Mouse (Mus musculus): ENCODE measurements around the gene Ces1c.

The Ces1c gene

DNA sequence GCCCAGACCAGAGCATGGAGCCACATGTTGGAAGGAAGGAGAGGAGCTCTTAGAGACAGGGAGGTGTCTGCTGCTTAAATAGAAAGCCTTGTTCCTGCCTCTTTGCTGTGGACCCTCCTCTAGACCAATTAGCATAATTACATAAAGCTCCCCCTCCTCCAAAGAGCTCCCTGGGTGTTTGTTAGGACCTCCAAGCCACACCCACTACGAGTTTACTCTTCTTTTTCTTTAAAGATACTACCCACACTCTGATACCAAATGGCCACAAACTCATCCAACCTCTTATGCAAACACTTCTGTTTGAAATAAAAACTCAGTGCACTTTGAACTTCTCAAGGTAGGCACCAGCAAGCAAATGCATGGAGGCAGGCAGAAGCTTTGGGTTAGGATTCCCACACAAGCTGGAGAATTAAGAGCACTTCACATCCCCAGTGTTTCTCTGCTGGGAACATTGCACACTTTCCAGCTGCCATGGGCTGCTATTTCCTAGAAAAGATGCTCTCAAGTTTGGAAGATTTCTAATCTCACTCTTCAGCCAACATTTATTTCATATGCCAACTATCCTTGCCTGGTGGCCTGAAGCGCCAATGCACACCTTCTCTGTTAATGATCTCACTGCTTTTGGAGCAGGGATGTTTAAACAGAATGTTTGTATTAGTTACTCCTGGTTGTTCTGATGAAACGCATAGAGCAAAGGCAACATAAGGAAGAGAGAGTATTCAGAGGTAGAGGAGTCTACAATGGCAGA is at the start of gene Ces1c:
Gene Ces1c, minus strand, starts transcription at position 51 of the 748 bp plus-strand sequence.
- in situ Hi-C loops (cut with MboI; ENCODE audit: low pct_unique_long_range_greater_than_20kb in 1 of 2, low sequenced_read_pairs in 2 of 2, unreplicated experiment in 1 of 2) = no loop called here

DNA sequence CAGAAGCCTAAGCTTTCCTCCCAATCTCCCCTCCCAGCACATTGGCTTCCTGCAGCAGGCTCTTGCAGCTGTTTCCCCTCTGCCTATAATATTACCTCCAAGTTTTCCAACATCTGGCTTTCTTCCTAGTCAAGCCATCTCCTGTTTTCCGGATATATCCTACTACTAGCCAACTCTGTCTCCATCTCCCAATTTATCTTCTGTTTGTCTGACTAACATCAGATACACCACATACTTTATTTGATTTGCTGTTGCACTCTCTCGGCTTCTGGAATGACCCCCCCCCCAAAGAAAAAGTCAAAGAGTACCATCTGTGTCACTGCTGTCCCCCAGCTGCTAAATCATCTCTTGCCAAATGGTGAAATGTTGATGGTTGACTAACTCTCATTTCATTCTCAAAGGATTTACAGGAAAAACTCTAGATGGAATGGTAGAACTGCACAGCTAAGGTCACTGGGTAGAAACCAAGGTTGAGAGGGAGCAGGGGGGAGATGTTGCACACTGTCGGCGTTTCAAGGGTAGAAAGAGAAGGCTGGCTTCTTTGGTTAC is 49.6 kb upstream of the Ces1c start:
- in situ Hi-C loops (cut with MboI; ENCODE audit: low pct_unique_long_range_greater_than_20kb in 1 of 2, low sequenced_read_pairs in 2 of 2, unreplicated experiment in 1 of 2) = no loop called here

DNA sequence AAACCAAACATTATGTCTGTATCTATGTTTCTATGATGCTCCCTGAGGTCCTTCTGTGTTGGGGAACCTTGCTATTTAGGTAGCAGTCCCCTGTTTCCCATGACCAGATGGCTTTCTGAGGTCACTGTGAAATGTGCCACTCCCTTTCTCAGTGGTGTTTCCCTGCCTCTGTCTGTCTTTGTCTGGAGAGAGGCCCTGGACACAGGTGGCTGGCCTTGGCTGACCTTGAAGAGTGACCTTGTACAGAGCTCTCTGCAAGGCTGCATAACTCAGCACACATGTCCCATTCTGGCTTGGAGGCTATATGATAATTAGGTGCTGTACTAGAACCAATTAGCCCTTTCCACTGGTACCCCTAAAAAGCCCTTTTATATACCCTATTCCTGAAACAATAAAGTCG is 45.5 kb upstream of the Ces1c start:
- in situ Hi-C loops (cut with MboI; ENCODE audit: low pct_unique_long_range_greater_than_20kb in 1 of 2, low sequenced_read_pairs in 2 of 2, unreplicated experiment in 1 of 2) = no loop called here

DNA sequence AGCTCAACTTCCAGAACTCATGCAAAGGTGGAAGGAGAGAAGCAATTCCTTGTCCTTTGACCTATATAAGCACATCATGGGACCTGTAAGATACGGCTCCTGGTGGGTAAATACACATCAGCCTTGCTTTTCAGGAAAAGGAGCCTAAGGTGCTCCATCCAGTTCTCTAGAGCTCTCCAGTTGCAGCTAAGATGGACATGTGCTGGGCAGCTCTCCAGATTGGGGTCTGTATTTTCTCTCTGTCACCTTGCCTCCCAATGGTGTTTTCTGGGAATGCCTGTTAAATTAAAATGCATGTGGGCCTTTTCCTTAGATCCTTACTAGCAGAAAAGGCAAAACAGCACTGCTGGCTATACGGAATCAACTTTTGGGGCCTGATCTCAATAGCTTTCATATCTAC is 43.5 kb upstream of the Ces1c start:
- in situ Hi-C loops (cut with MboI; ENCODE audit: low pct_unique_long_range_greater_than_20kb in 1 of 2, low sequenced_read_pairs in 2 of 2, unreplicated experiment in 1 of 2) = no loop called here

DNA sequence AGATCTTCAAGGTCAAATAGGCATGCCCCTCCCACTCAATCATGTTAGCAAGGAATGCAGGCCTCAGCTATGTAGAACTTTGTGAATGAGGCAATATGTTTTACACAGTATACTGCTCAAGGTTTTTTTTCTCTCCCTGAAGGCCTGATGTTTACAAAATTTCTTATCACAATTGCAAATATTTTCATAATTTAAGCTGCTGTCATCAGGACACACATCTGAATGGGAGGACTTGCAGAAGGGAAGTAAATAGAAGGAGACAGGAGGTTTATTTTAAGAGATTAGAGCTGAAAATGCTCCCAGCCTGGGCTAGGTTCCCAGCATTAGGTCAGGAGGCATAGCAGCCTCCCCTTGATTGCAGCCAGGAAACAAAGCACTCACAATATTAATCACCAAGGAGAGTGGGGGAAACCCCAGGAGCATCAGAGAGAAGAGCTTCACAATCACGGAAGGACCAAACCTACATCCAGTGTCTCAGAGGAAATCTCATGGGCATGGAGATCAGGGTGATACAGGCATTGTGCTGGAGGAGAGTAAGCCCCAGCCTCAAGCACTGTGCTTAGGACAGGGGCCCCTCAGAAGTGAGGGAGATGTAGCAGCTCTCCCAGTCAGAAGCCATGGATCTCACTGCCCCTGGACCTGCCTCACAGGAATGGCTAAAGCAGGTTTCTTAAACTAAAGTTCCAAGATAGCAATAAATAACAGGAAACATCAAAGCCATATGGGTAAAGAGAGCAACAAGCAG is 40.9 kb upstream of the Ces1c start:
- in situ Hi-C loops (cut with MboI; ENCODE audit: low pct_unique_long_range_greater_than_20kb in 1 of 2, low sequenced_read_pairs in 2 of 2, unreplicated experiment in 1 of 2) = no loop called here

DNA sequence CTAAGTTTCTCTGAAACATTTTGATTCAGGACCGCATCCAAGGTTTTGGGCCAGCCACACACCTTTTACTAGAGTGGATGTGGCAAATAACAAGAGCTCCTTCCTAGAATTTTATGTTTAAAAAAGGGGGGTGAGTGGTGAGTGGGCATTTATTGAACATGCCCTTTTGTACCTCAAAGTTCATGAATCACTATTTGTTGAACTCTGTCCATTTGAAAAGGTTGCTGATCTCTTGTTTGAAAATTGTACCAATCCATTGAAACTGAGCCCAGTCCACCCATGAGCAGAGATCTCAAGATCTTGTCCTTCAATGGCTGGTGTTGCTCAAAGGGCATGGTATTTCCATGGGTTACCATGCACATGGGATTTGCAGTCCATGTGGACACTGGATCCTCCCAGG is 32.3 kb upstream of the Ces1c start:
- in situ Hi-C loops (cut with MboI; ENCODE audit: low pct_unique_long_range_greater_than_20kb in 1 of 2, low sequenced_read_pairs in 2 of 2, unreplicated experiment in 1 of 2) = no loop called here

DNA sequence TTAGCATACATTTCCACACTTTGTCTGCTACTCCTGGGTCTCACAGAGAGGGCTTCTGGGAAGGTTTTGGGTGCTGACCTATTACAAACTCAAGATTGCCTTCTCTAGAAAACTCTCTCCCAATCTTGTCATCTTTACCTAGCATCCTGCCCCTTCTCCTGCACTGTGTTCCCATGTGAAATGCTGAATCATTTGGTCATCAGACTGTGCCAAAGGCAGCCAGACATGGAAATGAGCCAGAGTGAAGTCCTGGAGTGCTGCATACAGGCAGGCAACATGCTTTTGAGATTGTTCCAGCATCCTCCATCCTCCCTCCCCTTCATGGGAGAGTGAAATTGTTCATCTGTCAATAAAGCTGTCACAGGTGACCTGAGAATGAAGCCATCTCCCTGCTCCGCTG is 20.3 kb upstream of the Ces1c start:
- in situ Hi-C loops (cut with MboI; ENCODE audit: low pct_unique_long_range_greater_than_20kb in 1 of 2, low sequenced_read_pairs in 2 of 2, unreplicated experiment in 1 of 2) = no loop called here

DNA sequence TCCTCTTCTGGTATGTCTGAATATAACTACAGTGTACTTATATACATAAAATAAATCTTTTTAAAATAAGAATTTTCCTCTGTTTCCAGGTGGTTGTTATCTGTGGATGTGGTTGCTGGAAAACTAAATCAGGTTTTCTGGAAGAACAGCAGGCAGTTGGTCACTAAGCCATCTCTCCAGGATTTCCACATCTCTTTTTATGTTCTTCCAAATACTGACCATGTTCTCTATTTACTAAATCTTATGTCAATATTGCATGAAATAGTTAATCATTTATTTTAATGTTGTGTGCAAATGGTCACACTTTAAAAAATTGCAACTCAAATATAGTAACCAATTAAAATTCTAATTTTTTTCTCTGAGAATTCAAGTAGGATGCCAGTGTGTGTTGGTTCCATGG is 16.2 kb upstream of the Ces1c start:
- in situ Hi-C loops (cut with MboI; ENCODE audit: low pct_unique_long_range_greater_than_20kb in 1 of 2, low sequenced_read_pairs in 2 of 2, unreplicated experiment in 1 of 2) = no loop called here

DNA sequence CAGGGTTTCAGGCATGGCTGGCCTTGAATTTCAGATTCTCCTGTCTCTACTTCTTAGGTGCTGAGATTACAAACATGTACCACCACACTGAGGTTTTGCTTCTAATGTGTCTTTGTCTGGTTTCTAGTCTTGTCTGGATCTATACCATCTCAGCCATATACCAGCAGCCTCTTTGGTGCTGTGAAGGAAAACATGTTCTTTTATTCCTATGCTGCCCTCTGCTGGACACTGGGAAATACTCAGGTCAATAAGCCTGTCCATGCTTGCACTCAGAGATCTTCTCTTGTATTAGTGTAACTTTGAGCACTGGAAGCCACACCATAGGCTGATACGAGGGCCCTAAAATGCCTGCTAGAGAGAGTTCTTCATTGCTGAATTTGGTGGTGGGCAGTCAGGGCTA is 9.6 kb upstream of the Ces1c start:
- in situ Hi-C loops (cut with MboI; ENCODE audit: low pct_unique_long_range_greater_than_20kb in 1 of 2, low sequenced_read_pairs in 2 of 2, unreplicated experiment in 1 of 2) = no loop called here

DNA sequence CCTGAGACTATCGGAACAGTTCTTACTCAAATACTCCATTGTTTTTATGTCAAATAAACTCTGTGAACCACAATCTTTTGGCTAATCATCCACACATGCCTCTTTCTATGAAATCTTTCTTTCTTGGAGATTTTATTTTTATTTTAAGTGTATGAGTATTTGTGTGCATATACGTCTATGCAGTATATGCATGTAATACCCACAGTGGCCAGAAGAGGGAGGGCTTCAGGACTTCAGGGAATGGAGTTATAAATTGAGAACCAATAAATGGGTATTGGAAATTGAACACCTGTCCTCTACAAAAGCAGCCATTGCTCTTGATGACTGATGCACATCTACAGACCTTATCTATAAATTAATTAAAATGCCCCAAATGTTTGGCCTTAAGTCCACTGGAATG is 1.1 kb upstream of the Ces1c start:
- in situ Hi-C loops (cut with MboI; ENCODE audit: low pct_unique_long_range_greater_than_20kb in 1 of 2, low sequenced_read_pairs in 2 of 2, unreplicated experiment in 1 of 2) = no loop called here

DNA sequence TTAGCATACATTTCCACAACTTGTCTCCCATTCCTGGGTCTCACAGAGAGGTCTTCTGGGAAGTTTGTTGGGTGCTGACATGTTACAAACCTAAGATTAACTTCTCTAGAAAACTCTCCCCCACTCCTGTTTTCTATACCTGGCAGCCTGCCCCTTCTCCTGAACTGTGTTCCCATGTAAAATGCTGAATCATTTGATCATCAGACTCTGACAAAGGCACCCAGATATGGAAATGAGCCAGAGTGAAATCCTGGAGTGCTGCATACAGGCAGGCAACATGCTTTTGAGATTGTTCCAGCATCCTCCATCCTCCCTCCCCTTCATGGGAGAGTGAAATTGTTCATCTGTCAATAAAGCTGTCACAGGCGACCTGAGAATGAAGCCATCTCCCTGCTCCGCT is 4.6 kb downstream of the Ces1c start:
- in situ Hi-C loops (cut with MboI; ENCODE audit: low pct_unique_long_range_greater_than_20kb in 1 of 2, low sequenced_read_pairs in 2 of 2, unreplicated experiment in 1 of 2) = no loop called here

DNA sequence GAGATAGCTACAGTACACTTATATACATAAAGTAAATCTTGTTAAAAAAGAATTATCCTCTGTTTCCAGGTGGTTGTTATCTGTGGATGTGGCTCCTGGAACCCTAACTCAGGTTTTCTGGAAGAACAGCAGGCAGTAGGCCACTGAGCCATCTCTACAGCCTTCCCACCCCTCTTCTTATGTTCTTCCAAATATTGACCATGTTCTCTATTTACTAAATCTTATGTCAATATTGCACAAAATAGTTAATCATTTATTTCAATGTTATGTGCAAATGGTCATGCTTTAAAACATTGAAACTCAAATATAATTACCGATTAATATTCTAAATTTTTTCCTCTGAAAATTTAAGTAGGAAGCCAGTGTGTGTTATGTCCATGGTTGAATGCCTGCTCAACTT is 9.1 kb downstream of the Ces1c start:
- in situ Hi-C loops (cut with MboI; ENCODE audit: low pct_unique_long_range_greater_than_20kb in 1 of 2, low sequenced_read_pairs in 2 of 2, unreplicated experiment in 1 of 2) = no loop called here

DNA sequence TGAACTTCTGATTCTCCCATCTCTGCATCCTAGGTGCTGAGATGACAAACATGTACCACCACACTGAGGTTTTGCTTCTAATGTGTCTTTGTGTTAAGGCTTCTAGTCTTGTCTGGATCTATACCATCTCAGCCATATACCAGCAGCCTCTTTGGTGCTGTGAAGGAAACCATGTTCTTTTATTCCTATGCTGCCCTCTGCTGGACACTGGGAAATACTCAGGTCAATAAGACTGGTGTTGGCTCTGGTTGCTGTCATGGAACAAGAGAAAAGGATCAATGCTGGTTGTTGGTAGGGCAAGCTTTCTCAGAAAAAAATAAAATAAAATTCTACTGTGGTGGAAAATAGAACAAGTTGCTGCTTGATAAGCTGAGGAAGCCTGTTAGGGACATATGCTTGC is 35.7 kb downstream of the Ces1c start:
- in situ Hi-C loops (cut with MboI; ENCODE audit: low pct_unique_long_range_greater_than_20kb in 1 of 2, low sequenced_read_pairs in 2 of 2, unreplicated experiment in 1 of 2) = loop anchor here in 1 of 2 experiments (10.0 kb wide), 1 partner anchor 81 kb away; no protein-coding TSS in a partner anchor

DNA sequence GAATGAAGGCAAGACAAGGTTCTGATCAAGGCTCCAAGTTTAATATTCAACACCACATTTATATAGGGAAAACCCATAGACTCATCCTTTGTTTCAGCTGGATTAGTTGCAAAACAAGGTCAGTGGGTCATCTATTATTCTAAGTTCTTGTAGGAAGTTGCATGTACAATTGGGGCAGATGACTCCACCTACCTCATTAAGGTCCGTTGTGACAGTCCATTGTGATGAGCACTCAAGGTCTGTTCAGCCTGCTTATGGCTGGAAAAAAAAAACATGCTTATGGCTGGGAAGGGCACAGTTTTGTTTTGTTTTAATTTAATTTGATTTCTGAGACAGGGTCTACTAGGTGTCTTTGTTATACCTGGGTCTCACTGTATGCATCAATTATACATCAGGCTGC is 39.8 kb downstream of the Ces1c start:
- in situ Hi-C loops (cut with MboI; ENCODE audit: low pct_unique_long_range_greater_than_20kb in 1 of 2, low sequenced_read_pairs in 2 of 2, unreplicated experiment in 1 of 2) = loop anchor here in 1 of 2 experiments (10.0 kb wide), 1 partner anchor 77 kb away; no protein-coding TSS in a partner anchor

DNA sequence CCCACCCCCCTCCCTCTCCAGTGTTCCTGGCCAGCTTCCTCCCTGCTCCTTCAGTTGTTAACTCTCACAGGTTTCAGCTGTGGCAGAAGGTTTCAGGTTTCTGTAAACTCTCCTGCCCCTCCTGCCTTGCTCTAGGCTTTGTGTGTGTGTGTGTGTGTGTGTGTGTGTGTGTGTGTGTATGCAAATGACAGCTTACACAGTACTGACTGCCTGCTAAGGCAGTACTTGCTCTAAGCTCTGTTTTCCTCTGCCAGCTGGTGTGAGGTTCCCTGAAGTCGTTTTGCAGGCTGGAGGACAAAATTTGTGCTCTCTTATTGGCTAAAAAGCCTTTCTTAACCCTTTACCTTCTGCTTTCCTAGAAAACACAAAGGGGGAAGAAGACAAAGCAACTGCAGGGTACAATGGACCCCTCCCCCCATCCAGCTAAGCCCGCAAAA is 42.4 kb downstream of the Ces1c start:
- in situ Hi-C loops (cut with MboI; ENCODE audit: low pct_unique_long_range_greater_than_20kb in 1 of 2, low sequenced_read_pairs in 2 of 2, unreplicated experiment in 1 of 2) = no loop called here

DNA sequence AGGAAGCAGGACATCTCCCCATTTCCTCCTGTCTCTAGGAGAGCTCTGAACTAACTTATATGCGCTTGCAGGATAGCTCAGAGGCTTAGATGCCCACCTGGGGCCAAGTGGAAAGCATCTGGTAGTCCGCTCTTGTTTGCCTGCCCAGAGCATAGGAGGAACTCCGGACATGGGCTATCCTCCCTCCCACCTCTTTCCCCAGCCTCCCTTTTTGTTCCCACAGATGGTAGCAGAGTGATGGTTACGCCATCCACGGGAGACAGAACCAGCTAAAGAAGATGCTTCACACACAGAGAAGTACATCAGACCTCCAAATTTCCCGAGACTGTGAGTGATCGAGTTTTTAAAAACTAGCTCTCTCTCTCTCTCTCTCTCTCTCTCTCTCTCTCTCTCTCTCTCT is 42.9 kb downstream of the Ces1c start:
- in situ Hi-C loops (cut with MboI; ENCODE audit: low pct_unique_long_range_greater_than_20kb in 1 of 2, low sequenced_read_pairs in 2 of 2, unreplicated experiment in 1 of 2) = no loop called here

DNA sequence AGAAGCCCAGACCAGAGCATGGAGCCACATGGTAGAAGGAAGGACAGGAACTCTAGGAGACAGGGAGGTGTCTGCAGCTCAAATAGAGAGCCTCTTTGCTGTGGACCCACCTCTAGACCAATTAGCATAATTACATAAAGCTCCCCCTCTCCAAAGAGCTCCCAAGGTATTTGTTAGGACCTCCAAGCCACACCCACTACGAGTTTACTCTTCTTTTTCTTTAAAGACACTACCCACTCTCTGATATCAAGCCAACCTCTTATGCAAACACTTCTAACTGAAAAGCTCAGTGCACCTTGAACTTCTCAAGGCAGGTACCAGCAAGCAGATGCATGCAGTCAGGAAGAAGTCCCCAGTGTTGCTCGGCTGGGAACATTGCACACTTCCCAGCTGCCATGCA is 51.2 kb downstream of the Ces1c start, which contains the start of gene Ces1b:
Gene Ces1b, minus strand, starts transcription at position 131 of the 400 bp plus-strand sequence.
- in situ Hi-C loops (cut with MboI; ENCODE audit: low pct_unique_long_range_greater_than_20kb in 1 of 2, low sequenced_read_pairs in 2 of 2, unreplicated experiment in 1 of 2) = no loop called here

DNA sequence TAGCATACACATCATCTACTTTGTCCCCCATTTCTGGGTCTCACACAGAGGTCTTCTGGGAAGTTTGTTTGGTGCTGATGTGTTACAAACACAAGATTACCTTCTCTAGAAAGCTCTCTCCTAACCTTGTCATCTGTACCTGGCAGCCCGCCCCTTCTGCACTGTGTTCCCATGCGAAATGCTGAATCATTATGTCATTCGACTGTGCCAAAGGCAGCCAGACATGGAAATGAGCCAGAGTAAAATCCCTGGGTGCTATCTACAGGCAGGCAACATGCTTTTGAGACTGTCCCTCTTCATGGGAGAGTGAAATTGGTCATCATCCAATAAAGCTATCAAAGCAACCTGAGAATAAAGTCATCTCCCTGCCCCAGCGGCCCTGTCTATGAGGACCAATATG is 55.8 kb downstream of the Ces1c start:
- in situ Hi-C loops (cut with MboI; ENCODE audit: low pct_unique_long_range_greater_than_20kb in 1 of 2, low sequenced_read_pairs in 2 of 2, unreplicated experiment in 1 of 2) = no loop called here

DNA sequence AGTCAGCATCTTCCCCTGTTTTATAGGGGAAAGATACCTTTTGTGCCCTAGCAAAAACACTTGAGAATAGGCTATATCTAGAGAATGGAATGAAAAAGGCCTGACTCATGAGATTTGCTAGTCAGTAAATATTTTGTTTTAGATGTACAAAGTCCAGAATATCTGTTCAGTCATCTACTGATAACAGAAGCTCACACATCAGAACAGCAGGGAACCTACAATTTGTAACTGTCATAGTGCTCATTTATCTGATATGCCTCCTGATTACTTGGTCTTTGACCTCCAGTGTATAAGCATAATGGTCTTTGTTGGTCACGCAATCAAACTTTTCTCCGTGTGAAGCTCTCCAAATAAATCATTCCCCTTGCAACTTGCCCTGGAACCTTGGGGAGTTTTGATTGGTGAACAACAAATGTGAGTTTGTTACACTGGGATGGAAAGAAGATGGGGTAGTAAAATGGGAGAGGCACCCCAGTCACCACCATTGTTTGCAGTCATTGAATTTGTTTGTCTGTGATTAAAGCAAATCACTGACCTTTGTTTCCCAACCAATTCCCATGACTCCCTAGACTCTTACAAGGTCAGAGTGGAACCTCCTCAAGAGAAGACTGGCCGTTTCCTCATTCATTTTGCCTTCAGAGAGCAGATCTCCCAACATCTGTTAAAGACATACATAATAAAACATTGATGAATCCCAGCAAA is 67.5 kb downstream of the Ces1c start:
- in situ Hi-C loops (cut with MboI; ENCODE audit: low pct_unique_long_range_greater_than_20kb in 1 of 2, low sequenced_read_pairs in 2 of 2, unreplicated experiment in 1 of 2) = no loop called here

Data from mouse embryonic stem cell (cell line).